Mouse (Mus musculus): ENCODE measurements around the gene Igf2r. TPM values are rescaled to one million over a fixed set of nuclear protein-coding genes. Genes with fewer than 3 reads are reported as not detected.

The Igf2r gene
- polyA plus RNA-seq, 2 experiments, result 62.4 to 97.3 TPM

- 64% methylated on average over 6 of the region's 6 CpGs for WGBS
- DNase-seq (ENCODE audit: low spot score), result no peak
- H3K36me3 ChIP-seq (ENCODE audit: control insufficient read depth, insufficient read depth, low read length), result peaks cover 38% of the 10 kb centered on the region
- peak overlapping the region; percentile 65 for H3K4me3 ChIP-seq (replicated peaks; ENCODE audit: low read length)
- H3K27me3 ChIP-seq (ENCODE audit: control insufficient read depth, insufficient read depth, low read length), result no peaks in the 10 kb centered on the region
- H3K4me2 ChIP-seq (replicated peaks; ENCODE audit: low read depth, low read length, severe bottlenecking), result peak overlapping the region; percentile 48
- no peaks in the 10 kb centered on the region for H3K9me3 ChIP-seq (ENCODE audit: control insufficient read depth, low read length)
- H3K9ac ChIP-seq (ENCODE audit: low read depth, low read length, severe bottlenecking), result peak overlapping the region; percentile 87; the same call in 1 of the 2 replicates
- peaks cover 29% of the 10 kb centered on the region for H3K4me1 ChIP-seq (ENCODE audit: control insufficient read depth, insufficient read depth, low read length)
- no peak for TF ChIP-seq POLR2A (IDR thresholded peaks at IDR 0.05; ENCODE audit: borderline replicate concordance, extremely low read depth, insufficient read depth, insufficient read length)
- peak overlapping the region; percentile 65 for H3K27ac ChIP-seq (replicated peaks; ENCODE audit: low read depth, low read length)
- ATAC-seq (ENCODE audit: low FRiP score, low read depth), result no peak
Observed at GRCm38 (mm10) chr17:12767294-12767852, 2.1 kb downstream of the Igf2r start.

GRCm38 (mm10) chr17:12763412-12763811, 6.1 kb downstream of the Igf2r start:
- DNase-seq (ENCODE audit: low spot score), result no peak
- peaks cover 33% of the 10 kb centered on the region for H3K36me3 ChIP-seq (ENCODE audit: control insufficient read depth, insufficient read depth, low read length)
- H3K4me3 ChIP-seq (replicated peaks; ENCODE audit: low read length), result no peak overlapping the region
- H3K27me3 ChIP-seq (ENCODE audit: control insufficient read depth, insufficient read depth, low read length), result no peaks in the 10 kb centered on the region
- TF ChIP-seq POLR2A (IDR thresholded peaks at IDR 0.05; ENCODE audit: borderline replicate concordance, extremely low read depth, insufficient read depth, insufficient read length), result no peak
- peaks cover 59% of the 10 kb centered on the region for H3K4me1 ChIP-seq (ENCODE audit: control insufficient read depth, insufficient read depth, low read length)
- H3K4me2 ChIP-seq (replicated peaks; ENCODE audit: low read depth, low read length, severe bottlenecking), result no peak overlapping the region
- no peaks in the 10 kb centered on the region for H3K9me3 ChIP-seq (ENCODE audit: control insufficient read depth, low read length)
- no peak overlapping the region for H3K9ac ChIP-seq (ENCODE audit: low read depth, low read length, severe bottlenecking)
- H3K27ac ChIP-seq (replicated peaks; ENCODE audit: low read depth, low read length), result no peak overlapping the region
- no peak for ATAC-seq (ENCODE audit: low FRiP score, low read depth)
- 94% methylated on average over 2 of the region's 2 CpGs for WGBS

GRCm38 (mm10) chr17:12760355-12761146, 8.9 kb downstream of the Igf2r start:
- DNase-seq (ENCODE audit: low spot score) (no peak), ATAC-seq (ENCODE audit: low FRiP score, low read depth) (no peak)
- H3K36me3 ChIP-seq (ENCODE audit: control insufficient read depth, insufficient read depth, low read length), result peaks cover 34% of the 10 kb centered on the region
- H3K27me3 ChIP-seq (ENCODE audit: control insufficient read depth, insufficient read depth, low read length), result no peaks in the 10 kb centered on the region
- peaks cover 45% of the 10 kb centered on the region for H3K4me1 ChIP-seq (ENCODE audit: control insufficient read depth, insufficient read depth, low read length)
- TF ChIP-seq POLR2A (IDR thresholded peaks at IDR 0.05; ENCODE audit: borderline replicate concordance, extremely low read depth, insufficient read depth, insufficient read length), result no peak
- no peaks in the 10 kb centered on the region for H3K9me3 ChIP-seq (ENCODE audit: control insufficient read depth, low read length)
- no peak overlapping the region for H3K9ac ChIP-seq (ENCODE audit: low read depth, low read length, severe bottlenecking)
- no peak overlapping the region for H3K4me3 ChIP-seq (replicated peaks; ENCODE audit: low read length)
- 67% methylated on average over 10 of the region's 10 CpGs for WGBS
- no peak overlapping the region for H3K4me2 ChIP-seq (replicated peaks; ENCODE audit: low read depth, low read length, severe bottlenecking)
- H3K27ac ChIP-seq (replicated peaks; ENCODE audit: low read depth, low read length), result no peak overlapping the region

GRCm38 (mm10) chr17:12759646-12760074, 9.8 kb downstream of the Igf2r start:
- Histone ChIP-seq H3K36me3 (ENCODE audit: control insufficient read depth, insufficient read depth, low read length) (peaks cover 37% of the 10 kb centered on the region), H3K9ac (ENCODE audit: low read depth, low read length, severe bottlenecking) (no peak overlapping the region), H3K27ac (replicated peaks; ENCODE audit: low read depth, low read length) (peak overlapping the region; percentile 38; the same call in 1 of the 2 replicates), H3K4me2 (replicated peaks; ENCODE audit: low read depth, low read length, severe bottlenecking) (no peak overlapping the region), H3K27me3 (ENCODE audit: control insufficient read depth, insufficient read depth, low read length) (no peaks in the 10 kb centered on the region), H3K4me1 (ENCODE audit: control insufficient read depth, insufficient read depth, low read length) (peaks cover 46% of the 10 kb centered on the region), H3K9me3 (ENCODE audit: control insufficient read depth, low read length) (no peaks in the 10 kb centered on the region), H3K4me3 (replicated peaks; ENCODE audit: low read length) (no peak overlapping the region)
- WGBS, result 54% methylated on average over 8 of the region's 8 CpGs
- TF ChIP-seq POLR2A (IDR thresholded peaks at IDR 0.05; ENCODE audit: borderline replicate concordance, extremely low read depth, insufficient read depth, insufficient read length), result no peak
- DNase-seq (ENCODE audit: low spot score) (peak; percentile 70), ATAC-seq (ENCODE audit: low FRiP score, low read depth) (peak; percentile 79)

- no peak for DNase-seq (ENCODE audit: low spot score)
- no peaks in the 10 kb centered on the region for H3K27me3 ChIP-seq (ENCODE audit: control insufficient read depth, insufficient read depth, low read length)
- no peak overlapping the region for H3K4me2 ChIP-seq (replicated peaks; ENCODE audit: low read depth, low read length, severe bottlenecking)
- H3K9me3 ChIP-seq (ENCODE audit: control insufficient read depth, low read length), result no peaks in the 10 kb centered on the region
- peaks cover 41% of the 10 kb centered on the region for H3K36me3 ChIP-seq (ENCODE audit: control insufficient read depth, insufficient read depth, low read length)
- no peak overlapping the region for H3K9ac ChIP-seq (ENCODE audit: low read depth, low read length, severe bottlenecking)
- H3K27ac ChIP-seq (replicated peaks; ENCODE audit: low read depth, low read length), result peak overlapping the region; percentile 38; the same call in 1 of the 2 replicates
- WGBS, result 82% methylated on average over 12 of the region's 12 CpGs
- H3K4me3 ChIP-seq (replicated peaks; ENCODE audit: low read length), result no peak overlapping the region
- TF ChIP-seq POLR2A (IDR thresholded peaks at IDR 0.05; ENCODE audit: borderline replicate concordance, extremely low read depth, insufficient read depth, insufficient read length), result no peak
- H3K4me1 ChIP-seq (ENCODE audit: control insufficient read depth, insufficient read depth, low read length), result peaks cover 48% of the 10 kb centered on the region
- ATAC-seq (ENCODE audit: low FRiP score, low read depth), result no peak
Observed at GRCm38 (mm10) chr17:12758701-12759455, 10.6 kb downstream of the Igf2r start.
